Mouse (Mus musculus) right cerebral cortex, postnatal 4 days (tissue): ENCODE measurements around the gene Aip.
"Not testable (repeated sequence)": the region's sequence is repeated elsewhere in the genome, so short reads cannot be mapped to it uniquely, and the experiment has no call there.

ENCODE experiments used
- DNase-seq: peaks from one replicate; pipeline ENCODE4 v3.0.0-alpha.2; 2022

The Aip gene

GRCm38 (mm10) chr19:4134354-4134753, 8.7 kb upstream of the Aip start:
- DNase-seq, result peak; percentile 6

- DNase-seq, result no peak
Measured at GRCm38 (mm10) chr19:4131768-4132167, 6.1 kb upstream of the Aip start.

- no peak for DNase-seq
Measured at GRCm38 (mm10) chr19:4131075-4131474, 5.4 kb upstream of the Aip start.

- no peak for DNase-seq
Measured at GRCm38 (mm10) chr19:4130106-4130505, 4.4 kb upstream of the Aip start.

- no peak for DNase-seq
Measured at GRCm38 (mm10) chr19:4129462-4129861, 3.8 kb upstream of the Aip start.

GRCm38 (mm10) chr19:4126759-4127495, 1.3 kb upstream of the Aip start:
- DNase-seq, result no peak

- DNase-seq, result peak; percentile 30
Measured at GRCm38 (mm10) chr19:4125268-4125667, 390 bp downstream of the Aip start.

- no peak for DNase-seq
Measured at GRCm38 (mm10) chr19:4124432-4124831, 1.2 kb downstream of the Aip start.

GRCm38 (mm10) chr19:4122411-4123370, 3.0 kb downstream of the Aip start:
- no peak for DNase-seq

- not testable (repeated sequence) for DNase-seq
Measured at GRCm38 (mm10) chr19:4121896-4122295, 3.8 kb downstream of the Aip start.

- peak; percentile 97 for DNase-seq
Measured at GRCm38 (mm10) chr19:4121097-4121805, 4.4 kb downstream of the Aip start.

- no peak for DNase-seq
Measured at GRCm38 (mm10) chr19:4120496-4120895, 5.2 kb downstream of the Aip start.

GRCm38 (mm10) chr19:4119716-4120487, 5.8 kb downstream of the Aip start:
- no peak for DNase-seq

GRCm38 (mm10) chr19:4118350-4118749, 7.3 kb downstream of the Aip start:
- no peak for DNase-seq

- no peak for DNase-seq
Measured at GRCm38 (mm10) chr19:4117006-4117405, 8.7 kb downstream of the Aip start.

GRCm38 (mm10) chr19:4115816-4116215, 9.8 kb downstream of the Aip start:
- DNase-seq, result no peak

- no peak for DNase-seq
Measured at GRCm38 (mm10) chr19:4115144-4115543, 10.5 kb downstream of the Aip start.

GRCm38 (mm10) chr19:4114551-4114950, 11.1 kb downstream of the Aip start:
- DNase-seq, result no peak

GRCm38 (mm10) chr19:4113806-4114230, 11.8 kb downstream of the Aip start:
- no peak for DNase-seq

GRCm38 (mm10) chr19:4113186-4113805, 12.4 kb downstream of the Aip start:
- peak; percentile 65 for DNase-seq

- no peak for DNase-seq
Measured at GRCm38 (mm10) chr19:4112063-4112960, 13.3 kb downstream of the Aip start.
